ENCODE assay signal across 8 mouse cellular contexts in genomic region chr3:127161085-127161837, GRCm38 (mm10).
A peak's percentile ranks its signal among the peaks of the same experiment; 100 is the strongest.
DNase-seq lines count a peak whose midpoint lies in the region; ATAC-seq and TF ChIP-seq lines count a peak whose summit lies in the region.

No protein-coding gene starts in this region.

- 5% methylated on average over 23 of the region's 23 CpGs for WGBS in forebrain, embryonic 13.5 days
- WGBS in liver, embryonic 15.5 days (ENCODE audit: insufficient replicate concordance), result 3% methylated on average over 23 of the region's 23 CpGs

- no peak overlapping the region for H3K27ac ChIP-seq in ES-Bruce4 (ENCODE audit: insufficient read depth, low read length)
- no peak overlapping the region for H3K27ac ChIP-seq in forebrain, embryonic 13.5 days
- no peak overlapping the region for H3K27ac ChIP-seq in liver, embryonic 15.5 days (replicated peaks)

- no peaks in the 10 kb centered on the region for H3K9me3 ChIP-seq in erythroblast, embryonic 14.5 days (ENCODE audit: control insufficient read depth, low read length)
- no peaks in the 10 kb centered on the region for H3K9me3 ChIP-seq in ES-Bruce4 (replicated peaks; ENCODE audit: control insufficient read depth, insufficient read depth, low read length, poor library complexity, severe bottlenecking)
- no peaks in the 10 kb centered on the region for H3K9me3 ChIP-seq in forebrain, embryonic 13.5 days (replicated peaks)
- H3K9me3 ChIP-seq in liver, embryonic 15.5 days (replicated peaks), result no peaks in the 10 kb centered on the region

- ATAC-seq in erythroblast, adult 5-6 weeks (replicated peaks; ENCODE audit: low FRiP score, poor library complexity, severe bottlenecking), result no peak
- no peak for ATAC-seq in forebrain, embryonic 13.5 days
- no peak for ATAC-seq in liver, embryonic 15.5 days (ENCODE audit: insufficient read depth)

- peaks cover 29% of the 10 kb centered on the region for H3K27me3 ChIP-seq in erythroblast, embryonic 14.5 days (ENCODE audit: control insufficient read depth)
- H3K27me3 ChIP-seq in ES-Bruce4 (ENCODE audit: control insufficient read depth, insufficient read depth, low read length, poor library complexity, severe bottlenecking), result no peaks in the 10 kb centered on the region
- H3K27me3 ChIP-seq in forebrain, embryonic 13.5 days, result peaks cover 4% of the 10 kb centered on the region; the same call in 1 of the 2 replicates
- peaks cover 27% of the 10 kb centered on the region for H3K27me3 ChIP-seq in liver, embryonic 15.5 days

- H3K36me3 ChIP-seq in erythroblast, embryonic 14.5 days (ENCODE audit: control insufficient read depth), result no peaks in the 10 kb centered on the region
- no peaks in the 10 kb centered on the region for H3K36me3 ChIP-seq in ES-Bruce4 (ENCODE audit: control insufficient read depth, insufficient read depth, low read length, poor library complexity, severe bottlenecking)
- H3K36me3 ChIP-seq in forebrain, embryonic 13.5 days (ENCODE audit: poor library complexity, severe bottlenecking), result no peaks in the 10 kb centered on the region
- no peaks in the 10 kb centered on the region for H3K36me3 ChIP-seq in liver, embryonic 15.5 days (replicated peaks)

- peak overlapping the region; percentile 100 for H3K4me2 ChIP-seq in forebrain, embryonic 13.5 days
- peak overlapping the region; percentile 59 for H3K4me2 ChIP-seq in liver, embryonic 15.5 days

- no peaks in the 10 kb centered on the region for H3K4me1 ChIP-seq in erythroblast, embryonic 14.5 days (ENCODE audit: control insufficient read depth)
- H3K4me1 ChIP-seq in ES-Bruce4 (ENCODE audit: control insufficient read depth, insufficient read depth, low read length), result no peaks in the 10 kb centered on the region
- peaks cover 15% of the 10 kb centered on the region for H3K4me1 ChIP-seq in forebrain, embryonic 13.5 days
- no peaks in the 10 kb centered on the region for H3K4me1 ChIP-seq in liver, embryonic 15.5 days (replicated peaks)

- no peak for TF ChIP-seq POLR2A in ES-Bruce4 (IDR thresholded peaks at IDR 0.05; ENCODE audit: insufficient read depth, low read length)

- no peak for TF ChIP-seq EP300 in ES-Bruce4 (IDR thresholded peaks at IDR 0.05; ENCODE audit: insufficient read depth, low read depth, low read length)

- DNase-seq in urinary bladder, postnatal 4 days (ENCODE audit: low spot score in 2 of 2), result no peak
- DNase-seq in gastrocnemius, postnatal 4 days (ENCODE audit: low spot score in 2 of 2), result no peak
- no peak for DNase-seq in adrenal gland, postnatal 25 days

- peak overlapping the region; percentile 13; the same call in 1 of the 2 replicates for H3K9ac ChIP-seq in ES-Bruce4 (ENCODE audit: low read depth, poor library complexity, severe bottlenecking)
- H3K9ac ChIP-seq in forebrain, embryonic 13.5 days, result peak overlapping the region; percentile 72
- H3K9ac ChIP-seq in liver, embryonic 15.5 days, result no peak overlapping the region

- peak overlapping the region; percentile 48 for H3K4me3 ChIP-seq in erythroblast, embryonic 14.5 days (replicated peaks)
- peak overlapping the region; percentile 63 for H3K4me3 ChIP-seq in ES-Bruce4 (ENCODE audit: low read depth, low read length)
- peak overlapping the region; percentile 62 for H3K4me3 ChIP-seq in forebrain, embryonic 13.5 days
- peak overlapping the region; percentile 48 for H3K4me3 ChIP-seq in liver, embryonic 15.5 days (replicated peaks)

- no peak for TF ChIP-seq CTCF in ES-Bruce4 (IDR thresholded peaks at IDR 0.05; ENCODE audit: low read depth, low read length)
